Mouse (Mus musculus) adrenal gland, postnatal 14 days (tissue): ENCODE measurements at regions not wholly inside any gene's neighbourhood (a gene's known extent, or its start where the extent isn't known, plus 50 kb on each side); places are given as distances from the start of the nearest gene placed in this dataset.

Source experiments
- DNase-seq: peaks from one replicate; pipeline ENCODE4 v3.0.0; 2021; ENCODE audit warnings: mixed read lengths

DNA sequence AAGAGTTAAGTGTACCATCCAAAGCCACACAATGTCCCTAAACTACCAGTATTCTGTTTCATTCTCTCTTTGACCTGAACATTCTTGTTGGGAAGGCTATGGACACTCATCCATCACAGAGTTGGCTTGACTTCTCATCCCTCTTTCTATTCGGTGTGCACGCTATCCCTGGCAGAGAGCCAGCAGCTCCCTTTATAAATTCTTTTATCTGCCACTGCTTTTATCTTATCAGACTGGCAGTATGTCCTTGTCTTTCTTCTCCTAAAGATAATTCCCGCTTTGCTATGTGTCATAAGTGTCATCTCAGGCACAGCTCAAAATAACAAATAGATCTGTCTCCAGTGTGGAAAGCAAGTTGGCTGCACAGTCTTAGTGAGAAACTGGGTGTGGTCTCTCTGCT lies 106.6 kb upstream of the Lipc start:
- peak; percentile 77 for DNase-seq

DNA sequence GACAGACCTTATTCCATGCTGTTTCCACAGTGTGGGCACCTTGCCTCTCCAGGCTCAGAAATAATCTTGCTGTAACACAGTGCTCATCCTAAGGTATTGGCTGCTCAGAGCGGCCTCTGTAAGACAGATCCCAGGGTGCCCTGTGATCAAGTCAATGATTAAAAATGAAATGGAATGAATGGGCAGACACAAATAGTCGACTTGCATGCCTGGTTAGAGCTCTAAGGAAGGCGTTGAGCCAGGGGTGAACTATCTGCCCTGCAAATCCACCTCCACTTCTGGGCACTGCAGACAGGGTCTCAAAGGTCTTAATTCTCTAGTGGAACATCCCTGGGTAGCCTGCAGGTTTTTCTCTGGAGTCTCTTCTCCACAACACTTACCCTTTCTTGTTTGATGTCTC lies 104.8 kb upstream of the Lipc start:
- DNase-seq: no peak

DNA sequence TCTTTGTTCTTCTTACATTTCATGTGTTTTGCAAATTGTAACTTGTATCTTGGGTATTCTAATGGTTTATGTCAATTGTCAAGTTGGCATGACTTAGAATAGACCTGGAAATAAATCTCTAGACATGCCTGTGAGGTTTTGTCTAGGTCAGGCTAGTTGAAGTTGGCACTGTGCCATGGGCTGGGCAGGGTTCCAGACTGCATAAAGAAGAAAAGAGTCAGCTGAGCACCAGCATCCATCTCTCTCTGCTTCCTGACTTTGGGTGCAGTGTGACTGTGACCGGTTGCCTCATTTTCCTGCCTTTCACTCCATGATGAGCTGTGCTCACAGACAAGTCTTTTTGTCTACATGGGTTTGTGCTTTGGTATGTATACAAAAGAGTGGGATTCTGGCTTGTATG lies 91.9 kb upstream of the Lipc start:
- DNase-seq: peak; percentile 36

DNA sequence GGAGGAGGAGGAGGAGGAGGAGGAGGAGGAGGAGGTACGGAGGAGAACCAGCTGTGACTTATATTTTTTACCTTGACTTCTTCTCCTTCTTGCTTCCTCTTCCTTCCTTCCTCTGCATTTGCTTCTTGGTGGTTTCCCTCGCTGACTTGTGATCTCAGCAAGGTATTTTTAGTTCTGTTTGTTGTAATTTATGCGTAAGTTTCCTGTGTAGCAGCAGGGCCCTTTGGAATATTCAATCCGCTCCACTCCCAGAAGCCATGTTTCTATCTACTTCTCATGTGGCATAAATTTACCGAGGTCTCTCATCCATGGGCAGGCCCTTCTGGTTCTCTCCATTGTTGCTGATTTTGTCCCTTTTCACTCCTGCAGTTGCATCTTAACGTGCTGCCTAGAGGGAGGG lies 83.3 kb upstream of the Lipc start:
- no peak for DNase-seq

DNA sequence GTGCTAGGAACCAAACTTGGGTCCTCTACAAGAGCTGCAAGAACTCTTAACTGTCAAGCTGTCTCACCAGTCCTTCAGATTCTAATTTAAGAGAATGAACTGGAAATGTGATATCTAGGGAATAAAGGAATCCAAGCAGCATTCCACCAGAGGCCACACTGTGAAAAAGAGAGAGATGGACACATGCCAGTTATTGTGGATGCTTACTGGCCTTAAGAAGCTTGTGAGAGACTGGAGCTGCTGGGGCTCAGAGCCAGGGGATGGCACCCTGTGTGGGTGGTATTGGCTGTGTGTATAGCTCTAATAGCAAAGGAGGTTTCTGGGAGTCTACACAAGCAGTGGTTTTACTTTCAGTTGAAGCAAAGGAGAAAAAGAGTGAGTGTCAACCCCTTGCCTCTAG lies 80.1 kb upstream of the Lipc start:
- DNase-seq: no peak

DNA sequence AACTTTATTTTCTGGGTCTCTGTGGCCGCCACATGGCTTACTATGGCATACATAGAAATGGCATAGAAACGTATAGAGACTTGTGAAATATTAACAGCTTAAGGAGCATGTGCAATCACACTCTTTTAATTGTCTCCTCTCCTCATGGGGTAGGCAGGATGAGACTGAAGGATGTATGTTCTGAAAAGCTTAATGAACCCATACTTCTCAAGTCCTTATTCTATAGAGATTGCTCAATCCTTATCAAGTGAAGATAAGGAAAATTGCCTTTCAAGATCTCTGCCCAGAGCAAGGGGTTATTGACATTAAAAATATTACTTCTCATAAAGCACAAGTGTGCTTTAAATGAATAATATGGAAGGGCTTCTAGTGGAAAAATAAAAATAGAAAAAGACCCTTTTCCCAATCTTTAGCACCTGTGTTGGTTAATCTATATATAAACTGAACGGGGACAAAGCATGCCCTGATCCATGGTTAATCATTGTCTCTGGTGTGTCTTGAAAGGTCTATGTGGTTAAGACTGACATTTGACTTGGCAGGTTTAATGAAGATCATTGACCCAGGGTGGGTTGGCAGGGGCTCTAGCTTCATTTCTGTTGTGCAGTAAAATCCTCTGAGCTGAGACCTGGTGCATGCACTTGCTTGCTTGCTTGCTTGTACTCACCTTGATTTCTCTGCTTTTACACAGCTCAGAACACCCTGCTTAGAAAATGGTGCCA lies 78.3 kb upstream of the Lipc start:
- DNase-seq: no peak

DNA sequence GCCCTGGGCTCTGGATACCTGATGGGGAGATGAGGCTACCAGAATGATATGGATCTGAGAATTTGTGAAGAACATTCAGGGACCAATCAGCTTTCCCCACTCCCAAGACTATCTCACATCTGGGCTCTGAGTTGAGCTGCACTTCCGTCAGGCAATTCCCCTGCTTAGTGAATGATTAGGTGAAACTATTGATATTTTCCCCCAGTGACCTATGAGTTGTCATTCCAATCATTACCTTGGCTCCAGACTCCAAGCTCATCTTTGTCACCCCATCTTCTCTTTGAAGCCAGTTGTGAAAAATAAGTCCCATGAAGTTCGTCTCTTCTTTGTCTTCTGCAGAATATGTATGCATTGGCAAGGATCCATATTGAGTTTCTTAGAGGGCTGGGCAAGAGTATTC lies 76.1 kb upstream of the Lipc start:
- no peak for DNase-seq

DNA sequence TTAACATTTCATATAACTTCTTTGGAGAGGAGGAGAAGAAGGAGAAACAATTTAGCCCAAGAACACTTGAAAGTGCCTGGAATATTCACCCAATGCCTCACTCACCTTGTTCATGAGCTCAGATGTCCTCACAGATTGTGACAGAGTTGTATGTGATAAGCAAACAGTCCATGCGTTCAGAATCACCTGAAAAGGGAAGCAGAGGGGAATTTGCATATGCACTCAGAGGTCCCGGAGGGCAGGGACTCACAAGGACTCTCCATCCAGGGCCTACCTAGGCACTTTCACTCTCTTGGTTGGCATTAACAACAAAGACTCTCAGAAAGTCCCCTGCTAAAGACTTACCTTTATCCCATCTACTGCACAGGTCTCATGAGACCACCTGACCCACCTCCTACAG lies 75.6 kb upstream of the Lipc start:
- no peak for DNase-seq

DNA sequence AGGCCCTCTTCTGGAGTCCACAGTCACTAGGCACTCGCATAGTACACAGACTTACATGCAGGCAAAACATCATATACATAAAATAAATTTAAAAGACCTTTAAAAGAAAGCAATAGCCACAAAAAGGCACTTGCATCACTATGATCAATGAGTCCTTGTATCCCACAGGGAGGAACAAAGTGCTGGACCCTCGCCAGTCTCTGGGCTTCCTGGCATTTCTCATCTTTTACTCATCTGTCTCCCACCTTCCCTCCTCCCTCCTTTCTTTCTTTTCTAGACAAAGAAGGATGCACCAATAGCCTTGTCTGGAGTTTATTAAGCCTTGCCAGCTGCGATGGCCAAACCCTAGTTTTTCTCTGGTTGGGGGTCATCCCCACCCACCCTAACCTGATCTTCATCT lies 73.2 kb upstream of the Lipc start:
- DNase-seq: peak; percentile 12

DNA sequence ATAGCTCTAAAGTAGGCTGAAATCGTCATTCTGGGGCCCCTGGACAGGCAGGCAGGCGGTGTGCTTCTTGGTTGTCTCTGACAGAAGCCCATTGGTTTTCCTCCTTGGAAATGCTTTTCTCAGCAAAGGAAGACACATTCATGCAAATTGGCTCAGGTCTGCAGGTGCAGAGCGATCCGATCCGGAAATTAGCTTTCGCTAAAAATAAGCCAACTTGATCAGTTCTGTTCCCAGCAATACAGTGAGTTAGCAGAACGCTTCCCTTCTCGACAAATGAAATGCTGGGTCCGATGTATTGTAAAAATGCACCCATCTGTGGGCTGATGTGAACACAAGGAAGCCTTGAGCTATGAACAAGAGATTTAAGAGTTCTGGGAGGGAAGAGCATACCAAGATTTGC lies 66.2 kb upstream of the Lipc start:
- no peak for DNase-seq

DNA sequence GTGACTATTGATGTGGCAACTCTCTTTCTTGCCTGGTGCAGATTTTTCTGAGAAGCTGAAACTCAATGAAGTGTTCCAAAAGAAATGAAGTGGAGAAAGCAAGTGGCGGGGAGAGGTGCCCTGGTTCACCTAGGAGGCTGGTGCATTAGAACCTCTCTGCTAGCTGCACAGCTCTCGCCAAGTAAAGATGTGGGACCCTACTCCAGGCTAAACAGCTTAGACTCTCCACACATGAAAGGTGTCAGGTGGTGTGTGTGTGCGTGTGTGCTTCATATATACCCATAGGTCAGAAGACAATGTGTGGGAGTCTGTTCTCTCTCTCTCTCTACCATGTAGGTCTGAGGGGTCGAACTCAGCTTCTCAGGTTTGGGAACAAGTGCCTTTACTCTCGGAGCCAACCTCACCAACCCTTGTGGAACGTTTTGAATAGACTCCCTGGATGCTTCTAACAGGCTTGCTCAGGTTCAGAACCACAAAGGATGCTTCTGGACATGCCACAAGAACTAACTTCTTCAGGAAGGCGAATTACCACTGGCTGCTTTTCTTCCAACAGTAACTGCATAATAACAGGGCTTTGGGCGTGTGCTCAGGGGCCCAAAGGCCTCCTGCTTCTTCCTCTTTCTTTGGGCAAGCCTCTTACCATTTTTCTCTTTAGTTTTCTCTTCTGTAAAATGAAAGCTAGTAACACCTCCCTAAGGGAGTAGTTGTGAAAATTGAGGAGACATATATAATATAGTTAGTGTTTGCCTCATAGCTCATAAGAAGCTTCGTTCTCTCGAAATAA lies 65.6 kb upstream of the Lipc start:
- no peak for DNase-seq

DNA sequence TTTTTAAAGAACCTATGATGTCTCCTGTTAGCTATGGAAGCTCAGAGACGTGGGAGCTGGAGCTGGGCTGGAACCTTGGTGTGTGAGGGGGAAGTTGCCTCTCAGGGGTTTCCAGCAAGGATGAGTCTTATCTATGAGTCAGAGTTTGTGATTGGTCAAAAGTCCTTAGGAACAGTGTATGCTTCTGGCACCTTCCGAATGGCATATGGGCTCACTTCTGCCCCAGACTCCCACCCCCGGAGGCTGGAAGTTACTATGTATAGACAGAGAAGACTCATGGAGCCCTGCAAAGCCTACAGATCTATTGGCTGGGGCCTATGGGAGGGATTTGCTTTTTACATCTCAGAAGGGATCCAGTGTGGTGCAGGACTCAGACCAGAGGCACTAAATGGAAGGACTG lies 63.9 kb upstream of the Lipc start:
- DNase-seq: no peak

DNA sequence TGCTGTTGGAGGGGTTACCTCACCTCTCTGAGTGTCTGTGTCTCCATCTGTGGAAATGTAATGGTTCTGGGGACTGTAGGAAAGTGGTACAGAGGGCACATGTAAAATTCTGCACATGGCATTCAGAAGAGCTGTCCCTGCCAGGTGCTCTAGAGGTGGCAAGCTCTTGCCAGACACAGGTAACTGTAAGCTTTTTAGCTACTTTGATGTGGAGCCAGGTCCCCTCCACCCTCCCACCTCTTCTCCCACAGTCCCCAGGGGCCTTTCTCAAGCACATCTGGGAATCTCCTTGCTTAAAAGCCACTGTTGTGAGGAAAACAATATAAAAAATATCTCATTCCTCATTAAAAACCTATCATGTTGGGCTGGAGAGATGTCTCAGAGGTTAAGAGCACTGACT lies 63.4 kb upstream of the Lipc start:
- no peak for DNase-seq

DNA sequence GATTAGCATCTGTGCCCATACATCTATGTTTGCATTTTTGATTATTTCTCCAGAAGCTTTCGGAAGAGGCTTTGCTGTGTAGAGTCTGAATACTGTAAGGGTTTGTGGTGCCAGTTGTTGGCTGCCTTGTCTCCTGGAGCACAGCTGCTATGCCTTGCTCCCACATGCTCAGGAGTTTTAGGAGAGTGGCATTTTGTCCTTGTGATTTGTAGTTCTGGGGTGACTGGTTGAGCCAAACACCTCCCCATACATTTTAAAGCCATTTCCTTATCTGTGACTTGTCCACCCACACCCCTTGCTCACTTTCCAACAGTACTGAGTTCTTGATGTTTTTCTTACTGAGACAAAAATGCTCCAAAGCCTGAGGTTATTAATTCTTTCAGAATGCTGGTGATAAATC lies 60.4 kb upstream of the Lipc start:
- no peak for DNase-seq

DNA sequence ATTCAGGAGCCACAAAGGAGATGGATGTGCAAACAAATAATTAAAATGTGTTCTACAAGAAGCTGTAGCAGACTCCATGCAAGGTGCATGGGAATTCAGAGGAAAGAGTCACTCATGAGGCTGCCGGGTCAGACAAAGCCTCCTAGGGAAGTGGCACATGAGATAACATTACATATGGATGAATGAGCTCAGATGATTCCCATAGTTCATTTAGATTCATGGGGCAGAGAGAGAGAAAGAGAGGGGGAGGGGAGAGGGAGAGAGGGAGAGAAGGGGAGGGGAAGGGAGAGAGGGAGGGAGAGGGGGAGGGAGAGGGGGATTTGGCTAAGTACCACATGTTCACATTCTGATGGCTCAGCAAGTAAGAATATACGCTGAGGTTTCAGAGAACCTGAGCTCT lies 52.6 kb upstream of the Lipc start:
- DNase-seq: no peak
